Mouse (Mus musculus): ENCODE data around the gene Elp4. TPM values are rescaled to one million over a fixed set of nuclear protein-coding genes. Genes with fewer than 3 reads are reported as not detected.

The Elp4 gene
- total and polyA plus RNA-seq, 3 experiments: 15.8 to 16.0 TPM; not detected in 1

DNA sequence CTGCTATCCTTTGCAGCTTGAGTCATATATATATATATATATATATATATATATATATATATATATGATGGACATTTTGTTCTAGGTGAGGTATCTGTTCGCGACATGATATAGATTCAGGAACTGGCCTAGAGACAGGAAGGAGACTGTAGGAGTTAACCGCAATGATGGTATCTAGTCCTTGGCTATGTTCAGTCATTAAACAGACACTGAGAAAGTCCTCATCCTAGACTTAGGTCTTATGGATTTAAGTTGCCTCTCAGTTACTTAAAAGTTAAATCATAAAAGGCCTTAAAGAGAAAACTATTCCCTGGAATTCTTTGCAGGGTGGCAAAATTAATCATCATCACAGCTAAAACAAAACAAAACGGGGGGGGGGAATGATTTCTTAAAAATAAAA, 226.1 kb downstream of the Elp4 start:
- Histone ChIP-seq H3K27me3 (ENCODE audit: control insufficient read depth in 1 of 2, insufficient read depth in 2 of 2, low read length in 2 of 2) (no peaks in the 10 kb centered on the region), H3K4me3 (ENCODE audit: control insufficient read depth in 1 of 2, insufficient read depth in 1 of 2, low read depth in 2 of 2, low read length in 2 of 2) (peak overlapping the region; percentile 59 to 76), H3K36me3 (ENCODE audit: control insufficient read depth in 1 of 2, insufficient read depth in 2 of 2, low read length in 2 of 2) (peaks cover 0 to 12% of the 10 kb centered on the region in 2 experiments; a peak in 2 of 4 replicates), H3K9me3 (replicated peaks; ENCODE audit: insufficient read depth, low read length) (no peaks in the 10 kb centered on the region), H3K4me1 (ENCODE audit: control insufficient read depth in 1 of 2, insufficient read depth in 2 of 2, low read length in 2 of 2) (peaks cover 0 to 10% of the 10 kb centered on the region in 2 experiments; a peak in 3 of 4 replicates), H3K79me2 (ENCODE audit: control insufficient read depth, insufficient read depth, low read length, poor library complexity) (peaks cover 12% of the 10 kb centered on the region), H3K27ac (ENCODE audit: control insufficient read depth, low read depth, low read length) (peak overlapping the region; percentile 98), H3K9ac (ENCODE audit: control insufficient read depth, low read depth, low read length, poor library complexity, severe bottlenecking) (peak overlapping the region; percentile 76)
- TF ChIP-seq BHLHE40 (IDR thresholded peaks at IDR 0.05; ENCODE audit: borderline replicate concordance, low read depth, low read length): no peak
- TF ChIP-seq GATA1 (IDR thresholded peaks at IDR 0.05; ENCODE audit: low read depth, low read length): peak; percentile 69
- 0 out of 2 replicates have a peak, but pooled peaks have one; percentile 38 for TF ChIP-seq ELF1 (IDR thresholded peaks at IDR 0.05; ENCODE audit: low read depth, low read length)
- TF ChIP-seq ETS1 (IDR thresholded peaks at IDR 0.05; ENCODE audit: low read depth, low read length): peak; percentile 55; the same call in 1 of the 2 replicates
- peak; percentile 66 to 68; a peak in 3 of 4 replicates for TF ChIP-seq EP300 (IDR thresholded peaks at IDR 0.05; ENCODE audit: low read depth in 1 of 2, low read length in 2 of 2)
- DNase-seq (ENCODE audit: low read depth, low spot score): peak; percentile 84

DNA sequence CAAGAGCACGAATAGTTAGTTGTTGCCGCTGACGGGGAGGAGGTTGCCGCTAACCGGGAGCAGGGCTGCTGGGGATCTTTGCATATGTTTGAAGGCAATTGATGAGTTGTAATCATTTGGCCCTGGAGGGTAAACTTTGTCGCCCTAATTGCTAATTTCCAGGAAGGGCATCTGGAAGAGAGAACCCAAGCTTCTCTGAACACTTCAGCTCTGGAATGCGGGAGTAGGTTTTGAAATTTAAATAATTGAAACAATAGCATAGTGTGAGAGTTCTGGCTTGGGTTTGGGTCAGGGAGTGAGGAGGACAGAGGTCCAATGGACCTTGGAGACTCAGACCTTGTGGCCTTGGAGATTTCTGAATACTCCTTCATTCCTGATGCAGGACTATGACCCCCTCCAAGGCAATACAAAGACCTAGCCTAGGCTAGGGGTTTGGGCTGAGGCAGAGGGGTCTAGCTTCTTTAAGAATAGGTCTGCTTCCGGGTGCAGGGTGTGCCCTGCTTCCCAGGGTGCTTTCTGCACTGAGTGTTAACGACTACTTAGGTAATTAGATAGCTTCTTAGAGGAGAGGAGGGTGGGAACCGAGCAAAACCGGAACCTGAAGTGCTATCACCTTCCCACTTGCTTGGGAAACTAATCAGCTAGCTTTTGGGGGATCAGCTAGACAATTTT, 226.8 kb downstream of the Elp4 start:
- no peaks in the 10 kb centered on the region for H3K9me3 ChIP-seq (replicated peaks; ENCODE audit: insufficient read depth, low read length)
- peaks cover 12% of the 10 kb centered on the region for H3K79me2 ChIP-seq (ENCODE audit: control insufficient read depth, insufficient read depth, low read length, poor library complexity)
- H3K36me3 ChIP-seq (ENCODE audit: control insufficient read depth in 1 of 2, insufficient read depth in 2 of 2, low read length in 2 of 2): peaks cover 0 to 12% of the 10 kb centered on the region in 2 experiments; a peak in 2 of 4 replicates
- peak overlapping the region; percentile 76 to 78 for H3K4me3 ChIP-seq (ENCODE audit: control insufficient read depth in 1 of 2, insufficient read depth in 1 of 2, low read depth in 2 of 2, low read length in 2 of 2)
- peaks cover 0 to 10% of the 10 kb centered on the region in 2 experiments; a peak in 3 of 4 replicates for H3K4me1 ChIP-seq (ENCODE audit: control insufficient read depth in 1 of 2, insufficient read depth in 2 of 2, low read length in 2 of 2)
- no peaks in the 10 kb centered on the region for H3K27me3 ChIP-seq (ENCODE audit: control insufficient read depth in 1 of 2, insufficient read depth in 2 of 2, low read length in 2 of 2)
- peak overlapping the region; percentile 98 for H3K27ac ChIP-seq (ENCODE audit: control insufficient read depth, low read depth, low read length)
- peak; percentile 93 for DNase-seq (ENCODE audit: low read depth, low spot score)
- peak overlapping the region; percentile 92 for H3K9ac ChIP-seq (ENCODE audit: control insufficient read depth, low read depth, low read length, poor library complexity, severe bottlenecking)
- TF ChIP-seq TCF12 (IDR thresholded peaks at IDR 0.05; ENCODE audit: low read depth, low read length) (peak; percentile 40; the same call in 1 of the 2 replicates), SMC3 (IDR thresholded peaks at IDR 0.05; ENCODE audit: low read depth, low read length) (no peak), TBP (IDR thresholded peaks at IDR 0.05; ENCODE audit: low read depth, low read length) (peak; percentile 71), POLR2AphosphoS5 (IDR thresholded peaks at IDR 0.05; ENCODE audit: borderline replicate concordance, low read depth, low read length) (no peak), UBTF (IDR thresholded peaks at IDR 0.05; ENCODE audit: borderline replicate concordance, insufficient read depth, low read depth, low read length) (no peak), MAZ (IDR thresholded peaks at IDR 0.05; ENCODE audit: low read depth, low read length) (0 out of 2 replicates have a peak, but pooled peaks have one; percentile 21), MXI1 (IDR thresholded peaks at IDR 0.05; ENCODE audit: low read depth, low read length) (0 out of 2 replicates have a peak, but pooled peaks have one; percentile 11), CHD1 (IDR thresholded peaks at IDR 0.05; ENCODE audit: low read depth, low read length) (peak; percentile 58; the same call in 1 of the 2 replicates), CHD2 (IDR thresholded peaks at IDR 0.05; ENCODE audit: low read length) (no peak), RAD21 (IDR thresholded peaks at IDR 0.05; ENCODE audit: low read depth, low read length) (no peak), TAL1 (IDR thresholded peaks at IDR 0.05; ENCODE audit: low read length) (0 out of 2 replicates have a peak, but pooled peaks have one; percentile 5), MAX (IDR thresholded peaks at IDR 0.05; ENCODE audit: low read length) (no peak), ELF1 (IDR thresholded peaks at IDR 0.05; ENCODE audit: low read depth, low read length) (peak; percentile 85), ZMIZ1 (IDR thresholded peaks at IDR 0.05; ENCODE audit: low read depth, low read length) (peak; percentile 51; the same call in 1 of the 2 replicates), ZKSCAN1 (IDR thresholded peaks at IDR 0.05; ENCODE audit: low read depth, low read length) (no peak), POLR2A (IDR thresholded peaks at IDR 0.05; ENCODE audit: control insufficient read depth in 1 of 2, insufficient read depth in 1 of 2, low read depth in 1 of 2, low read length in 2 of 2, poor library complexity in 1 of 2) (peak; percentile 55 to 68; a peak in 3 of 4 replicates), SIN3A (IDR thresholded peaks at IDR 0.05; ENCODE audit: low read length) (peak; percentile 48), CTCF (IDR thresholded peaks at IDR 0.05 in 2 of 3, conservative IDR thresholded peaks at IDR 0.05 in 1 of 3; ENCODE audit: control insufficient read depth in 1 of 3, insufficient read depth in 1 of 3, low read depth in 2 of 3, low read length in 3 of 3, poor library complexity in 1 of 3, severe bottlenecking in 1 of 3) (no peak), JUND (IDR thresholded peaks at IDR 0.05; ENCODE audit: low read depth, low read length) (no peak), ETS1 (IDR thresholded peaks at IDR 0.05; ENCODE audit: low read depth, low read length) (peak; percentile 61; the same call in 1 of the 2 replicates), BHLHE40 (IDR thresholded peaks at IDR 0.05; ENCODE audit: borderline replicate concordance, low read depth, low read length) (no peak), EP300 (IDR thresholded peaks at IDR 0.05; ENCODE audit: low read depth in 1 of 2, low read length in 2 of 2) (peak; percentile 45 to 66; a peak in 3 of 4 replicates), POLR2AphosphoS2 (IDR thresholded peaks at IDR 0.05; ENCODE audit: low read length) (peak; percentile 31; the same call in 1 of the 2 replicates), MAFK (IDR thresholded peaks at IDR 0.05; ENCODE audit: borderline replicate concordance, low read depth, low read length) (no peak), HCFC1 (IDR thresholded peaks at IDR 0.05; ENCODE audit: low read depth, low read length) (peak; percentile 71), USF2 (IDR thresholded peaks at IDR 0.05; ENCODE audit: borderline replicate concordance in 1 of 2, insufficient read depth in 1 of 2, low read depth in 1 of 2, low read length in 2 of 2) (no peak), GATA1 (IDR thresholded peaks at IDR 0.05; ENCODE audit: low read depth, low read length) (peak; percentile 63), NELFE (IDR thresholded peaks at IDR 0.05; ENCODE audit: low read depth, low read length) (peak; percentile 63)

All from MEL (cell line).